Mouse (Mus musculus): ENCODE measurements around the gene Snx29. TPM values are rescaled to one million over a fixed set of nuclear protein-coding genes. Genes with fewer than 3 reads are reported as not detected.

Gene Snx29
- polyA plus RNA-seq (2017; shearing (Covaris generic)), result 27.8 TPM

GRCm38 (mm10) chr16:11322409-11323323 lies at the start of gene Snx29:
TSS of gene Snx29 (plus strand) at chr16:11322908.

GRCm38 (mm10) chr16:11313512-11313911 lies 9.2 kb upstream of the Snx29 start, which contains the start of gene Tnfrsf17:
TSS of gene Tnfrsf17 (plus strand) at chr16:11313812.

Other genes starting within 250 kb of the Snx29 start
- 82.0 TPM for gene Txndc11, start 188.3 kb upstream of the Snx29 start, polyA plus RNA-seq (2017; shearing (Covaris generic))
- 366 TPM for gene Zc3h7a, start 146.5 kb upstream of the Snx29 start, polyA plus RNA-seq (2017; shearing (Covaris generic))
- 245 TPM for gene Rsl1d1, start 119.6 kb upstream of the Snx29 start, polyA plus RNA-seq (2017; shearing (Covaris generic))
- 102 TPM for gene Gspt1, start 68.6 kb upstream of the Snx29 start, polyA plus RNA-seq (2017; shearing (Covaris generic))
- gene Tnfrsf17, start 9.1 kb upstream of the Snx29 start, polyA plus RNA-seq (2017; shearing (Covaris generic)), result not detected

All from naive thymus-derived CD4-positive, alpha-beta T cell, adult 5 months (primary cell).